ENCODE assay signal across 12 mouse cellular contexts in genomic region chr15:98973015-98973614, GRCm38 (mm10). TPM values are rescaled to one million over a fixed set of nuclear protein-coding genes. Genes with fewer than 3 reads are reported as not detected.
DNase-seq lines count a peak whose midpoint lies in the region; ATAC-seq lines count a peak whose summit lies in the region.
"Had no signal": no experiment of that assay in that cellular context is flagged by ENCODE, and none has a peak within 500 bp of the region (broad histone marks: within the 10 kb centered on the region; RNA-seq: fewer than 3 reads in every experiment).

No protein-coding gene starts in this region.

- no peak for ATAC-seq in midbrain, embryonic 11.5 days (ENCODE audit: low FRiP score)

- H3K9me3 ChIP-seq in midbrain, embryonic 10.5 days (replicated peaks): no peaks in the 10 kb centered on the region
- no peaks in the 10 kb centered on the region for H3K9me3 ChIP-seq in midbrain, embryonic 11.5 days (ENCODE audit: control insufficient read depth, low read length)
- no peaks in the 10 kb centered on the region for H3K9me3 ChIP-seq in hindbrain, embryonic 10.5 days

- no peak overlapping the region for H3K4me3 ChIP-seq in midbrain, embryonic 10.5 days
- H3K4me3 ChIP-seq in midbrain, embryonic 11.5 days (ENCODE audit: low read depth, low read length): no peak overlapping the region
- H3K4me3 ChIP-seq in hindbrain, embryonic 10.5 days: no peak overlapping the region

- no peaks in the 10 kb centered on the region for H3K36me3 ChIP-seq in midbrain, embryonic 10.5 days
- H3K36me3 ChIP-seq in midbrain, embryonic 11.5 days (ENCODE audit: control insufficient read depth, insufficient read depth, low read length): no peaks in the 10 kb centered on the region
- no peaks in the 10 kb centered on the region for H3K36me3 ChIP-seq in hindbrain, embryonic 10.5 days

- peaks cover 70% of the 10 kb centered on the region for H3K4me1 ChIP-seq in midbrain, embryonic 10.5 days
- peaks cover 48% of the 10 kb centered on the region for H3K4me1 ChIP-seq in midbrain, embryonic 11.5 days (ENCODE audit: control insufficient read depth, insufficient read depth, low read length)
- peaks cover 67% of the 10 kb centered on the region for H3K4me1 ChIP-seq in hindbrain, embryonic 10.5 days (replicated peaks)

- peak overlapping the region; percentile 72 for H3K27ac ChIP-seq in midbrain, embryonic 10.5 days (replicated peaks)
- H3K27ac ChIP-seq in midbrain, embryonic 11.5 days (ENCODE audit: low read depth, low read length): no peak overlapping the region
- peak overlapping the region; percentile 57; the same call in 1 of the 2 replicates for H3K27ac ChIP-seq in hindbrain, embryonic 10.5 days
- H3K27ac ChIP-seq: liver, embryonic 14.5 days had no signal

- no peak for DNase-seq in midbrain, embryonic 10.5 days (ENCODE audit: low spot score)
- DNase-seq in midbrain, embryonic 11.5 days (ENCODE audit: low spot score, missing footprints): no peak
- DNase-seq in hindbrain, embryonic 10.5 days (ENCODE audit: low spot score): no peak
- DNase-seq in kidney, postnatal 25 days: peak; percentile 35 to 79
- DNase-seq in urinary bladder, postnatal 10 days (ENCODE audit: low spot score): no peak
- DNase-seq in T-cell, adult 2 months (ENCODE audit: low spot score): no peak
- no peak for DNase-seq in urinary bladder, postnatal 4 days (ENCODE audit: low spot score in 2 of 2)
- no peak for DNase-seq in left cerebral cortex, postnatal 10 days (ENCODE audit: extremely low spot score in 1 of 2, low spot score in 2 of 2)
- DNase-seq: adrenal gland, adult 2 months; heart, adult 18-20 months; thymus, postnatal 14 days had no signal

- 90% methylated on average over 9 of the region's 9 CpGs for WGBS in midbrain, embryonic 10.5 days
- WGBS in midbrain, embryonic 11.5 days: 88% methylated on average over 9 of the region's 9 CpGs
- WGBS in hindbrain, embryonic 10.5 days: 88% methylated on average over 9 of the region's 9 CpGs

- no peak overlapping the region for H3K9ac ChIP-seq in midbrain, embryonic 11.5 days (ENCODE audit: low read length)
- H3K9ac ChIP-seq: liver, embryonic 14.5 days had no signal

- H3K4me2 ChIP-seq in midbrain, embryonic 11.5 days: no peak overlapping the region

- H3K27me3 ChIP-seq in midbrain, embryonic 10.5 days (ENCODE audit: low read depth, poor library complexity, severe bottlenecking): 0 out of 2 replicates have a peak, but pooled peaks cover 8% of the 10 kb centered on the region
- no peaks in the 10 kb centered on the region for H3K27me3 ChIP-seq in midbrain, embryonic 11.5 days (ENCODE audit: control insufficient read depth, insufficient read depth, low read length)
- H3K27me3 ChIP-seq in hindbrain, embryonic 10.5 days (ENCODE audit: insufficient read depth, poor library complexity, severe bottlenecking): no peaks in the 10 kb centered on the region

- intact Hi-C loops in left cerebral cortex, postnatal 10 days (cut with DNase I): no loop called here

RNA-seq across cellular contexts. Expression of gene Tuba1a, which starts 19.6 kb away (rescaled TPM):
- 4,467 and 6,520 TPM in 2 replicates for polyA plus RNA-seq in midbrain, embryonic 10.5 days (2016; fragmentation: Nextera tagmentation; extraction: Ambion mirVana)
- polyA plus RNA-seq in midbrain, embryonic 11.5 days (2014; fragmentation: Nextera tagmentation; extraction: Ambion mirVana): 7,669 and 8,043 TPM in 2 replicates
- 4,838 and 8,764 TPM in 2 replicates for polyA plus RNA-seq in hindbrain, embryonic 10.5 days (2016; fragmentation: Nextera tagmentation; extraction: Ambion mirVana)
- total RNA-seq in left cerebral cortex, postnatal 10 days (2021): 1,000 to 10,000 TPM; 4,375 to 4,691 TPM

RNA-seq across cellular contexts. Expression of gene Gm49450, which starts 19.8 kb away (rescaled TPM):
- polyA plus RNA-seq in midbrain, embryonic 10.5 days (2016; fragmentation: Nextera tagmentation; extraction: Ambion mirVana): not detected in 2 replicates
- polyA plus RNA-seq in midbrain, embryonic 11.5 days (2014; fragmentation: Nextera tagmentation; extraction: Ambion mirVana): not detected in 2 replicates
- polyA plus RNA-seq in hindbrain, embryonic 10.5 days (2016; fragmentation: Nextera tagmentation; extraction: Ambion mirVana): not detected in 2 replicates
- not detected for total RNA-seq in left cerebral cortex, postnatal 10 days (2021)
- total RNA-seq: heart, adult 18-20 months had no signal

RNA-seq across cellular contexts. Expression of gene Tuba1b, which starts 38.8 kb away (rescaled TPM):
- polyA plus RNA-seq in midbrain, embryonic 10.5 days (2016; fragmentation: Nextera tagmentation; extraction: Ambion mirVana): 2,448 and 2,588 TPM in 2 replicates
- polyA plus RNA-seq in midbrain, embryonic 11.5 days (2014; fragmentation: Nextera tagmentation; extraction: Ambion mirVana): 2,214 and 2,255 TPM in 2 replicates
- 2,254 and 2,463 TPM in 2 replicates for polyA plus RNA-seq in hindbrain, embryonic 10.5 days (2016; fragmentation: Nextera tagmentation; extraction: Ambion mirVana)
- 1,000 to 10,000 TPM in 1 of 2 experiments, 100 to 1,000 TPM in 1; 986 to 1,032 TPM for total RNA-seq in left cerebral cortex, postnatal 10 days (2021)

RNA-seq across cellular contexts. Expression of gene Lmbr1l, which starts 55.1 kb away (rescaled TPM):
- polyA plus RNA-seq in midbrain, embryonic 10.5 days (2016; fragmentation: Nextera tagmentation; extraction: Ambion mirVana): 24.7 and 28.6 TPM in 2 replicates
- polyA plus RNA-seq in midbrain, embryonic 11.5 days (2014; fragmentation: Nextera tagmentation; extraction: Ambion mirVana): 7.5 and 9.8 TPM in 2 replicates
- 22.3 and 25.5 TPM in 2 replicates for polyA plus RNA-seq in hindbrain, embryonic 10.5 days (2016; fragmentation: Nextera tagmentation; extraction: Ambion mirVana)
- 10 to 100 TPM; 15.4 to 21.6 TPM for total RNA-seq in left cerebral cortex, postnatal 10 days (2021)

RNA-seq across cellular contexts. Expression of gene Tuba1c, which starts 56.6 kb away (rescaled TPM):
- 118 and 129 TPM in 2 replicates for polyA plus RNA-seq in midbrain, embryonic 10.5 days (2016; fragmentation: Nextera tagmentation; extraction: Ambion mirVana)
- polyA plus RNA-seq in midbrain, embryonic 11.5 days (2014; fragmentation: Nextera tagmentation; extraction: Ambion mirVana): 102 and 106 TPM in 2 replicates
- polyA plus RNA-seq in hindbrain, embryonic 10.5 days (2016; fragmentation: Nextera tagmentation; extraction: Ambion mirVana): 111 and 135 TPM in 2 replicates
- total RNA-seq in left cerebral cortex, postnatal 10 days (2021): 100 to 1,000 TPM; 255 to 292 TPM

Comparison
In these comparisons a context has a peak if more than half of its experiments do, and no peak if none do; other contexts are left out.
1. DNase-seq: peak in kidney, postnatal 25 days (2 of 2); none in midbrain, embryonic 10.5 days (single experiment), midbrain, embryonic 11.5 days (single experiment), hindbrain, embryonic 10.5 days (single experiment), urinary bladder, postnatal 10 days (single experiment), T-cell, adult 2 months (single experiment), urinary bladder, postnatal 4 days (0 of 2) and left cerebral cortex, postnatal 10 days (0 of 2).